Mouse (Mus musculus): Measurements from ENCODE around the gene Rin1. TPM values are rescaled to one million over a fixed set of nuclear protein-coding genes. Genes with fewer than 3 reads are reported as not detected.
"Not testable (repeated sequence)": the region's sequence is repeated elsewhere in the genome, so short reads cannot be mapped to it uniquely, and the experiment has no call there.

Gene Rin1
- polyA plus RNA-seq, 1 experiment from 2014 or later, result 1.3 TPM

GRCm38 (mm10) chr19:5082005-5082404 lies 31.7 kb downstream of the Rin1 start:
- WGBS, result 74% methylated on average over 18 of the region's 18 CpGs
- ATAC-seq (ENCODE audit: insufficient number of reproducible peaks, low FRiP score, low TSS enrichment, low read depth) (no peak), DNase-seq (ENCODE audit: low spot score) (no peak)
- Histone ChIP-seq H3K4me1 (ENCODE audit: control insufficient read depth, insufficient read depth, low read length) (peaks cover 11% of the 10 kb centered on the region), H3K9me3 (ENCODE audit: control insufficient read depth, low read length) (no peaks in the 10 kb centered on the region), H3K27me3 (ENCODE audit: control insufficient read depth, insufficient read depth, low read length) (peaks cover 64% of the 10 kb centered on the region), H3K27ac (replicated peaks; ENCODE audit: low read depth, low read length) (no peak overlapping the region), H3K9ac (ENCODE audit: low read length) (no peak overlapping the region), H3K4me2 (ENCODE audit: low read depth, severe bottlenecking) (no peak overlapping the region), H3K4me3 (ENCODE audit: low read depth, low read length) (no peak overlapping the region), H3K36me3 (ENCODE audit: control insufficient read depth, insufficient read depth, low read length) (no peaks in the 10 kb centered on the region)

- H3K27me3 ChIP-seq (ENCODE audit: control insufficient read depth, insufficient read depth, low read length), result peaks cover 64% of the 10 kb centered on the region
- H3K36me3 ChIP-seq (ENCODE audit: control insufficient read depth, insufficient read depth, low read length), result no peaks in the 10 kb centered on the region
- no peak overlapping the region for H3K27ac ChIP-seq (replicated peaks; ENCODE audit: low read depth, low read length)
- no peak overlapping the region for H3K4me2 ChIP-seq (ENCODE audit: low read depth, severe bottlenecking)
- no peak overlapping the region for H3K9ac ChIP-seq (ENCODE audit: low read length)
- H3K4me1 ChIP-seq (ENCODE audit: control insufficient read depth, insufficient read depth, low read length), result peaks cover 14% of the 10 kb centered on the region
- 61% methylated on average over 24 of the region's 24 CpGs for WGBS
- no peak for ATAC-seq (ENCODE audit: insufficient number of reproducible peaks, low FRiP score, low TSS enrichment, low read depth)
- H3K9me3 ChIP-seq (ENCODE audit: control insufficient read depth, low read length), result no peaks in the 10 kb centered on the region
- no peak for DNase-seq (ENCODE audit: low spot score)
- H3K4me3 ChIP-seq (ENCODE audit: low read depth, low read length), result no peak overlapping the region
These were observed 32.3 kb downstream of the Rin1 start for GRCm38 (mm10) chr19:5082596-5082995.

- H3K9me3 ChIP-seq (ENCODE audit: control insufficient read depth, low read length), result no peaks in the 10 kb centered on the region
- H3K27ac ChIP-seq (replicated peaks; ENCODE audit: low read depth, low read length), result no peak overlapping the region
- H3K9ac ChIP-seq (ENCODE audit: low read length), result no peak overlapping the region
- H3K4me1 ChIP-seq (ENCODE audit: control insufficient read depth, insufficient read depth, low read length), result peaks cover 19% of the 10 kb centered on the region
- no peak overlapping the region for H3K4me2 ChIP-seq (ENCODE audit: low read depth, severe bottlenecking)
- H3K36me3 ChIP-seq (ENCODE audit: control insufficient read depth, insufficient read depth, low read length), result no peaks in the 10 kb centered on the region
- peaks cover 64% of the 10 kb centered on the region for H3K27me3 ChIP-seq (ENCODE audit: control insufficient read depth, insufficient read depth, low read length)
- H3K4me3 ChIP-seq (ENCODE audit: low read depth, low read length), result no peak overlapping the region; the same call in 1 of the 2 replicates
- ATAC-seq (ENCODE audit: insufficient number of reproducible peaks, low FRiP score, low TSS enrichment, low read depth) (no peak), DNase-seq (ENCODE audit: low spot score) (no peak)
- 64% methylated on average over 3 of the region's 3 CpGs for WGBS
These were observed 33.9 kb downstream of the Rin1 start for GRCm38 (mm10) chr19:5083961-5084833.

GRCm38 (mm10) chr19:5084834-5085144 lies 34.5 kb downstream of the Rin1 start:
- peak overlapping the region; percentile 37 for H3K4me3 ChIP-seq (ENCODE audit: low read depth, low read length)
- H3K9ac ChIP-seq (ENCODE audit: low read length), result no peak overlapping the region
- peak overlapping the region; percentile 67 for H3K4me2 ChIP-seq (ENCODE audit: low read depth, severe bottlenecking)
- H3K27me3 ChIP-seq (ENCODE audit: control insufficient read depth, insufficient read depth, low read length), result peaks cover 64% of the 10 kb centered on the region
- no peak overlapping the region for H3K27ac ChIP-seq (replicated peaks; ENCODE audit: low read depth, low read length)
- ATAC-seq (ENCODE audit: insufficient number of reproducible peaks, low FRiP score, low TSS enrichment, low read depth), result no peak
- no peak for DNase-seq (ENCODE audit: low spot score)
- 7% methylated on average over 15 of the region's 15 CpGs for WGBS
- no peaks in the 10 kb centered on the region for H3K36me3 ChIP-seq (ENCODE audit: control insufficient read depth, insufficient read depth, low read length)
- peaks cover 22% of the 10 kb centered on the region for H3K4me1 ChIP-seq (ENCODE audit: control insufficient read depth, insufficient read depth, low read length)
- H3K9me3 ChIP-seq (ENCODE audit: control insufficient read depth, low read length), result no peaks in the 10 kb centered on the region

- ATAC-seq (ENCODE audit: insufficient number of reproducible peaks, low FRiP score, low TSS enrichment, low read depth), result no peak
- peaks cover 61% of the 10 kb centered on the region for H3K27me3 ChIP-seq (ENCODE audit: control insufficient read depth, insufficient read depth, low read length)
- H3K4me3 ChIP-seq (ENCODE audit: low read depth, low read length), result peak within 1 kb of the TSS; percentile 37
- DNase-seq (ENCODE audit: low spot score), result no peak
- no peaks in the 10 kb centered on the region for H3K9me3 ChIP-seq (ENCODE audit: control insufficient read depth, low read length)
- no peak within 1 kb of the TSS for H3K27ac ChIP-seq (replicated peaks; ENCODE audit: low read depth, low read length)
- no peaks in the 10 kb centered on the region for H3K36me3 ChIP-seq (ENCODE audit: control insufficient read depth, insufficient read depth, low read length)
- H3K9ac ChIP-seq (ENCODE audit: low read length), result 0 out of 2 replicates have a peak within 1 kb of the TSS, but pooled peaks have one; percentile 13
- H3K4me2 ChIP-seq (ENCODE audit: low read depth, severe bottlenecking), result peak within 1 kb of the TSS; percentile 67
- under 1% methylated on average over 67 of the region's 69 CpGs for WGBS
- peaks cover 22% of the 10 kb centered on the region for H3K4me1 ChIP-seq (ENCODE audit: control insufficient read depth, insufficient read depth, low read length)
These were observed 35.0 kb downstream of the Rin1 start, which contains the start of gene Tmem151a for GRCm38 (mm10) chr19:5085145-5085863. TSS of gene Tmem151a (minus strand) at chr19:5085531.

GRCm38 (mm10) chr19:5086533-5086932 lies 36.3 kb downstream of the Rin1 start:
- ATAC-seq (ENCODE audit: insufficient number of reproducible peaks, low FRiP score, low TSS enrichment, low read depth); H3K9me3 ChIP-seq (ENCODE audit: control insufficient read depth, low read length); H3K4me2 ChIP-seq (ENCODE audit: low read depth, severe bottlenecking); DNase-seq (ENCODE audit: low spot score); H3K9ac ChIP-seq (ENCODE audit: low read length); H3K4me3 ChIP-seq (ENCODE audit: low read depth, low read length); H3K36me3 ChIP-seq (ENCODE audit: control insufficient read depth, insufficient read depth, low read length); H3K27ac ChIP-seq (replicated peaks; ENCODE audit: low read depth, low read length): not testable (repeated sequence)
- peaks cover 22% of the 10 kb centered on the region for H3K4me1 ChIP-seq (ENCODE audit: control insufficient read depth, insufficient read depth, low read length)
- peaks cover 49% of the 10 kb centered on the region for H3K27me3 ChIP-seq (ENCODE audit: control insufficient read depth, insufficient read depth, low read length)
- 53% methylated on average over 4 of the region's 4 CpGs for WGBS

- Histone ChIP-seq H3K9me3 (ENCODE audit: control insufficient read depth, low read length) (no peaks in the 10 kb centered on the region), H3K4me1 (ENCODE audit: control insufficient read depth, insufficient read depth, low read length) (peaks cover 22% of the 10 kb centered on the region), H3K4me3 (ENCODE audit: low read depth, low read length) (peak within 1 kb of the TSS; percentile 90), H3K9ac (ENCODE audit: low read length) (peak within 1 kb of the TSS; percentile 62), H3K36me3 (ENCODE audit: control insufficient read depth, insufficient read depth, low read length) (peaks cover 8% of the 10 kb centered on the region), H3K27me3 (ENCODE audit: control insufficient read depth, insufficient read depth, low read length) (peaks cover 33% of the 10 kb centered on the region), H3K4me2 (ENCODE audit: low read depth, severe bottlenecking) (peak within 1 kb of the TSS; percentile 87), H3K27ac (replicated peaks; ENCODE audit: low read depth, low read length) (no peak within 1 kb of the TSS; the same call in 1 of the 2 replicates)
- DNase-seq (ENCODE audit: low spot score) (peak; percentile 97), ATAC-seq (ENCODE audit: insufficient number of reproducible peaks, low FRiP score, low TSS enrichment, low read depth) (peak; percentile 89)
- WGBS, result under 1% methylated on average over 58 of the region's 58 CpGs
These were observed 37.8 kb downstream of the Rin1 start, which contains the start of gene Yif1a for GRCm38 (mm10) chr19:5087884-5088728. TSS of gene Yif1a (plus strand) at chr19:5088538.

- DNase-seq (ENCODE audit: low spot score), result no peak
- WGBS, result 91% methylated on average over 4 of the region's 4 CpGs
- Histone ChIP-seq H3K36me3 (ENCODE audit: control insufficient read depth, insufficient read depth, low read length) (peaks cover 8% of the 10 kb centered on the region), H3K27me3 (ENCODE audit: control insufficient read depth, insufficient read depth, low read length) (peaks cover 21% of the 10 kb centered on the region), H3K27ac (replicated peaks; ENCODE audit: low read depth, low read length) (no peak overlapping the region), H3K4me1 (ENCODE audit: control insufficient read depth, insufficient read depth, low read length) (peaks cover 26% of the 10 kb centered on the region), H3K4me2 (ENCODE audit: low read depth, severe bottlenecking) (peak overlapping the region; percentile 87), H3K4me3 (ENCODE audit: low read depth, low read length) (peak overlapping the region; percentile 90), H3K9me3 (ENCODE audit: control insufficient read depth, low read length) (no peaks in the 10 kb centered on the region), H3K9ac (ENCODE audit: low read length) (no peak overlapping the region)
- no peak for ATAC-seq (ENCODE audit: insufficient number of reproducible peaks, low FRiP score, low TSS enrichment, low read depth)
These were observed 39.0 kb downstream of the Rin1 start for GRCm38 (mm10) chr19:5089324-5089723.

All from limb, embryonic 11.5 days (tissue).